Mouse (Mus musculus): ENCODE results near the gene Cdkn2aip. TPM values are rescaled to one million over a fixed set of nuclear protein-coding genes. Genes with fewer than 3 reads are reported as not detected.

The Cdkn2aip gene
- total and polyA plus RNA-seq, 3 experiments, result 11.0 to 26.0 (median 12.9) TPM

DNA sequence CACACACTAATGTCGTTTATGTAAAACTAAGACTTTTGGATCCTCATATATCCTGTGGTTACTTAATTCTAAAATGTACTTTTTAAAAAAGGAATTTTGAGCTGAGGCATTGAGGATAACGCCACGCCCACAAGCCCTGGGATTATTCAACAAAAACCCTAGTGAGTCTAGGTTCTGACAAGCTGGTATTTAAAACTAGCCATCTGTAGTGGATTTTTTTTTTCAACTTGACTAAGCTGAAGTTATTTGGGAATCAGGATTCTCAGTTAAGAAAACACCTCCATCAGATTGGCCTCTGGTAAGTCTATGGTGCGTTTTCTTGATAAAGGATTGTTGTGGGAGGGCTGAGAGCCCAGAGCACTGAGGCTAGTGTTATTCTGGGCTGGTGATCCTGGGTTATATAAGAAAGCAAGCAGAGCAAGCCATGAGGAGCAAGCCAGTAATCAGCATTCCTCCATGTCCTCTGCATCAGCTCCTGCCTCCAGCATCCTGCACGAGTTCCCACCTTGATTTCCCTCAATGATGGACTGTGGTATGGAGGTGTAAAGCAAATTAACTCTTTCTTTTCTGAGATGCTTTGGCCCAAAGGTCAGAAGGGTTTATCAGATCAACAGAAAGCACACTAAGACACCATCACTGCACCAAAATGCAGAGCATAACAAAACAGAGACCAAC, 18.2 kb downstream of the Cdkn2aip start:
- no peak for DNase-seq

DNA sequence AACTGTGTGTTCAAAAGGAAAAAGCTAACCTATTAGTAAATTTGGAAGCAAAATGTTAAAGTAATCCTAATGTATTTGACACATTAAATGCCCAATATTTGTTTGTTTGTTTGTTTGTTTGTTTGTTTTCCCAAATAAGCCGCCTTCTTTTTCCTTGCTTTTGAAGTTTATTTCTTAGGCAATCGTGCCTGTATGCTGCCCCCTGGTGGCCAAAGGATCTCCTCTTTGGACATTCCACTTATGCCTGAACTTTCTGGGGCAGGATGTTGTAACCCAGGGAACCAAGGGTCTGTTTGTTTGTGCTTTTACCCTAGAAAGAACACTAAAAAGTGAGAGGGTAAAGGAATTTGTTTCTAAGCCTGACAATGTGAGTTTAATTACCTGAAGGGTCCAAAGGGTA, 20.6 kb downstream of the Cdkn2aip start:
- DNase-seq, result peak; percentile 71

DNA sequence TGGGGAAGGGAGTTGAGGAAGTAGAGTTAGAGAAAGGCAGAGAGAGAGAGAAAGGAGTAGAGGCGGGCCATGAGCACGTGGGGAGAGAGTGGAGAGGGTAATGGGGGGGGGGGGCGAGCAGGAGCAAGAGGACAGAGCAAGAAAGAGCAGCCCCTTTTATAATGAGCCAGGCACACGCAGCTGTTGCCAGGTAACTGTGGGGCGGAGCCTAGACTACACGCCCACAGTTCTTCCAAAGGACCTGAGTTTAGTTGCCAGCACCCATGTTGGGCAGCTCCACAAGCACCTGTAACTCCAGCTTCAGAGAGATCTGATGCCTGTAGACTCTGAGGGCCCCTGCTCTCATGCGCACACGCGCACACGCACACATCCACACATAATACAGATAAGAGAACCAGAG, 21.9 kb downstream of the Cdkn2aip start:
- DNase-seq, result no peak

DNA sequence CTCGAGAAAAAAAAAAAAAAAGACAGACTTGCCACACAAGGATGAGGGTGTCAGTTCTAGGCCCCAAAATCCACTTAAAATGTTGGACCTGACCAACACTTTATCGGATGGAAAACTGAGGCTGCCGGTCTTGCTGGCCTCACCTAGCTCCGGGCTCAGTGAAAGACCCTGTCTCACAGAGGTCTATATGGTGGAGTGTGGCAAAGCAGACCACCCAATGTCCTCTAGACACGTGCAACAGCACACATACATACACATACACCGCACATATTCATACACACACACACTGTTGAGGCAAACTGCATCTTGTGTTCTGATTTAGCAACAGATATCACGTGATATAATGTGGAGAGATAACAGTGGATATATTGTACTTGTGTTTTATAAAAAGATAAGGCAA, 22.4 kb downstream of the Cdkn2aip start:
- no peak for DNase-seq

DNA sequence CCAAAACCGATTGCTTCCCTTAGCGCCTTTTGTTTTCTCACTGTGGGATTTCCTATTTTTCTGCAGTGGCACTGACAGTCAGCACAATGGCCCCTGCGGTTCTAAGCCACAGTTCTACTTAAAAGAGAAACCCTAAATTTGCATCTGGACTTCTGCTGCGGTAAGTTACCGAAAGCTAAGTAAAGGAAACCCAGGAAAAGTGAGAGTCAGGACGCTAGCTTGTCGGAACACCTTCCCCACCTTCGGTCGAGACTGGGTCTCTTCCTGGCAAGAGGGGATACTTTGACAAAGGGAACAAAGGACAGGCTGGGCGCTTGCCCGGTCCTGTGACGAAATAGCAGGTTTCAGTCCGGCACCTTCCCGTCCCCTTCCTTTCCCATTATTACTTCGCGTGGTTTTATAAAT, 23.1 kb downstream of the Cdkn2aip start:
- peak; percentile 55 for DNase-seq

DNA sequence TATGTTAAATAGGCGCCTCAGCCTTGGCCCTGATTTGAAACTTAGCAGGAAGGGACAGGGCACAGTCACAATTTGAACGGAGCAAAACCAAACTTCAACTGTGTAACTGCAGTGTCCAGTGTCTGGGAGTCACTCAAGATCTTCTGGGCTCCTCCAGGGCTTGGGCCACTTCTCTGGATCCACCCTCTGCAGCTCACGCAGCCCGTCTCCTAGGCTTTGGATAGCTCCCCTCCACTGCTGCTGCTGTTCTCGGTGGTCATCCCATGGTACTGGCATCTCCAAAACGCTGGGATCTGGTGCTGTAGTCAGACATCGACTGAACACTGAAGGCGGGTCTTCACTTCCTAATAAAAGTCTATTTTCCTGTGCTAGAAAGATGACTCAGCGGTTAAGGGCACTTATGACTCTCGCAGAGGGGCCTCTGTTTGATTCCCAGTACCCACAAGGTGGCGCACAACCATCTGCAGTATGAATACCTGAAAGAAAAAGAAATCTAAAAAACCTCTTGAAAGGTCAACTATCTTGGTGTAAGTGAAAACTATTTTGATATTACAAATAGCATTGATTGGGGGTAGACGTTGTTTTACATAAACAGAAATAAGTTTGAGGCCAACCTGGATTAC, 23.9 kb downstream of the Cdkn2aip start:
- DNase-seq, result no peak

DNA sequence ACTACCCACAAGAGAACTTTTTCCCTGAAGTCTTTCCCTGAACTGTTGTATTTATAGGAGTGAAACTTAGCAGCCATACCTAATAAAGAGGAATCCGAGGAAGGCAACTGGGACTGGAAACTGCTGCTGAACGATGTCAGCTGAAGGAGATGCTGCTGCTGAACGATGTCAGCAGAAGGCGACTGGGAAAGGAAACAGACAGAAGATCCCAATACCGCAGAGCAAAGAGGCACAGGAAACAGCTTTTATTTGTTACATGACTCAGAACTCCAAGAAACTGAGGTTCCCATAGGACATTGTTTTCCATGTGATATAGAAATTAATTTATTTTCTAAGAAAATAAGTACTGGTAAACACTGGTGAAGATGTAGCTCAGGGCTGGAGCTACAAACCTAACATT, 29.3 kb downstream of the Cdkn2aip start:
- DNase-seq, result no peak

DNA sequence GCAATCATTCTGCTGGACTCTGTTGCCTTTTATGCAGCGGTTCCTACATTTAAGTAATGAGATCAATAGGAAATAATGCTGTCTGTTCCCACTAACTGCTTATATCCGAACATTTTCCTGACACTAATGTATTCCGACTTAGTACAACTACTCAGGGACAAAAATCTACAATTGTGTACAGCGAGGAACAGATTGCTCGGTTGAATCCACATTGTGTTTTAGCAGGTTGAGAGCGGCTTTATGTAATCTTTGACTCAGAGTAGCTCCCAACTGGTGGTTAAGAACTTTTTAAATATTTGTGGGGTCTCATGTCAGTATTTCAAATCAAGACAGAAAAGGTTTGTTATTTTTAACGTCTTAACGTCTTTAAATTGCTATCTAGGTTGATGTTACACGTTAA, 29.7 kb downstream of the Cdkn2aip start:
- DNase-seq, result no peak

DNA sequence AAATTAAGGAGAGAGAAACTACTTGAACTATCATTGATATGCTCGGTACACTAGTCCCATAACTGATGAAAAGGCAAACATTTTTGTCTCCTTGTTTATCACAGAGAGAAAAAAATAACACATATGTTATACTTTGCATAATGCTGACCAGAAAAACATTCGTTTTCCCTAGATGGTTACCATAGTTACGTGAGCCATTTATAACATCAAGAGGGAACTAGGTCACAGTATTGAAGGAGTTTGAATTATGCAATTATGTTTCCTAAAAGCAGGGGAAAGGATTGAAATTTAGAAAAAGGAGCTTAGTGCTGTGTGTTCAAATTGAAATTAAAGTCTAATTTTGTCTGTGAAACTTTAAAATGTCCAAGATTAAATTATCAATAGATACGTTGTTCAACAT, 33.4 kb downstream of the Cdkn2aip start:
- no peak for DNase-seq

DNA sequence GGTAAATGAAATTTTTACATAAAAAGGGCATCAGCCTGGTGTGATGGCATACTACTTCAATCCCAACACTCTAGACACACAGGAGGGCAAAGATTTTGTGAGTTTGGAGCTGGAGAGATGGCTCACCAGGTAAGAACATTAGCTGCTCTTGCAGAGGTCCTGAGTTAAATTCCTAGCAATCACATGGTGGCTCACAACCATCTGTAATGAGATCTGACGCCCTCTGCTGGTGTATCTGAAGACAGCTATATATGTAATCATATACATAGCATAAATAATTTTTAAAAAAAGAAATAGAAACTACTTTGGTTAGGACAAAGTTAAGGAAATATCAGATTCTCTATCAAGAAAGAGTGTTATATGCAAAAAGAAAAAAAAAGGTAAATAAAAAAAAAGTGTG, 34.1 kb downstream of the Cdkn2aip start:
- no peak for DNase-seq

DNA sequence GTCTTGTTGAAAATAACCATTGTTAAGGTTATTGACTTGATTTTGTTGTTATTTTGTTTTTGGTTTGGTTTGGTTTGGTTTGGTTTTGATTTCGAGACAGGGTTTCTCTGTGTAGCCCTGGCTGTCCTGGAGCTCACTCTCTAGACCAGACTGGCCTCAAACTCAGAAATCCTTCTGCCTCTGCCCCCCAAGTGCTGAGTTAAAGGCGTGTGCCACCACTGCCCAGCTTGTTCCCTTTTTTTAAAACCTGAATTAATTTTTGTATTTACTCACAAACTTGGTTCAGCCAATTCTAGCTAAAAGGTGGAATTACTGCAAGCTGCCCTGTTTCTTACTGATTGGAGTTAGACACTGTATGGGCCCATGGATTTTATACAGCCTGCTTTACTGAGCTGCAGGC, 37.1 kb downstream of the Cdkn2aip start:
- DNase-seq, result no peak

DNA sequence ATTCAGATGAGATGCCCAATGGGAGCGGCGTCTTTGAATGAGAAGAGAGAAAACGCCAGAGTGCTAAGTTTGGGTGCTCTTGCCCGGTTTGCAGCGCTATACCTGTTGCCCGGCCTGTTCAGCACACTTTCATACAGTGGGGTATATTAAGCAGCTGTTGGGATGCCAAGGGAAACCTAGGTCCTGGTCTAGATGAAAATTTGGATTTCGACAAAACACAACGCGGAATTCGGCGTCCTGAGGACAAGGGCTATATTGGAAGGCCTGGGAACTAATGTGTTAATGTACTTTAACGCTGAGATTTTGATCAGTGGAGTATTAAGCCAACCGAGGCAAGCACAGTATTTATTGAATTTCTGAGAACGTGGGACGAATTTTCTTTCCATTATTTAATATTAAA, 37.5 kb downstream of the Cdkn2aip start:
- no peak for DNase-seq

DNA sequence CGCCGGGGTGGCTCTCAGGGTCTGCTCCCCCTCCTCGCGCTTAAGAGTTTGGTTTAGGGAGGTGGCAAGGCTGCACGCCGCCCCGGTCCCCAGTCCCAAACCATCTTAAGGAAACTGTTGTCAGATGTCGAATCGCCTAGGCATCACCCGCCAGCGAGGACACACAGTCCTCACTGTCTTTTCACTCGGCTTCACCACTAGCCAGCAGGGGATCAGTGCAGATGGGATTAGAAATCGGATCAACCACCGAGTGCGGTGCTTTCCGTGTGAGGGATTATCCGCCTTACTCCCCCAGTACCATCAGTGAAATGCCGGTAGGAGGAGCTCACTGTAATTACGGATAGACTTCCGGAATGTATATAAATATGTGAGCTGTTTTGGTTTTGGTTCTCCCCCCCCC, 37.9 kb downstream of the Cdkn2aip start:
- no peak for DNase-seq

DNA sequence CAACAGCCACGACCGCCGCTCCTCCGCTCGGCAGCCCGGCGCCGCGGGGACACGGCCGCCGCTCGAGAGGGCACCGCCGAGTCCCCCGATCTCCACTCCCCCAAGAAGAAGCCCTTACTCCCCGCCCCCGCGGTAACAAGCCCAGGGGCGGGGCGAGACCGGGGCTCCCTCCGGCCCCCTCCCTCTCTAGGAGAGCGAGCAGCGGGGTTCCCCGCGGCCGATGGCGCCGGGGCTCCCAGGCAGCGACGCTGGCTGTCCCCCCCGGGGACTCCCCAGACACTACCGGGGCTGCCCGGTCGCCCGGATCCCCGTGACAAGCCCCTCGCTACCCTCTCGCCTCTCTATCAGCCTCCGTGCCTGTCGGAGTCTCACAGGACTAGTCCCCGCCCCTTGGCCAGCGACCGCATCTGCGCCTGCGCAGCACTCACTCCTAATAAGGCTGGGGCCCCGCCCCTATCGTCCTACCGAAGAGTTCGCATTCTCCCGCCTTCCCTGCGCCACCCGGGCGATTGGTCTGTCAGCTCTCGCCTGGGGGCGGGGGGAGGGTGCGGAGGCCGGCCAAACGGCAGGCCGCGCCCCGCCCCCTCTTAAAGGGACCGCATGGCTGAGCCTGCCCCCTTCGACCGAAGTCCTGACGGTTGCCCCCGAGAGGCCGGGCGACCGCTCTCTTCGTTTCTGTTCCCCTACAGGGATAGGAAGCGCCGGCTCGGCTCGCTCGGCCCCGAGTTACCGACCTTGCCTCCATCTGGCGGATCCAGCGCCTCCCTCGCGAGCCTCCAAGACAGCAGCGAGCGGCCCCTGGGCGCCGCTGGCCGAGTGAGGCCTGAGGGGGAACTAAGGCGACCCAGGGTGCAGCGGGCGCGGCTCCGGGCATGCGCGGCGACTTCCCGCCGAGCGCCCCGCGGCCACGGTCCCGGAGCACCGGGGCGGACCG, 38.7 kb downstream of the Cdkn2aip start, which contains the start of gene Ing2:
TSS of gene Ing2 (minus strand) at position 780 of the 934 bp plus-strand sequence.
- peak; percentile 100 for DNase-seq

DNA sequence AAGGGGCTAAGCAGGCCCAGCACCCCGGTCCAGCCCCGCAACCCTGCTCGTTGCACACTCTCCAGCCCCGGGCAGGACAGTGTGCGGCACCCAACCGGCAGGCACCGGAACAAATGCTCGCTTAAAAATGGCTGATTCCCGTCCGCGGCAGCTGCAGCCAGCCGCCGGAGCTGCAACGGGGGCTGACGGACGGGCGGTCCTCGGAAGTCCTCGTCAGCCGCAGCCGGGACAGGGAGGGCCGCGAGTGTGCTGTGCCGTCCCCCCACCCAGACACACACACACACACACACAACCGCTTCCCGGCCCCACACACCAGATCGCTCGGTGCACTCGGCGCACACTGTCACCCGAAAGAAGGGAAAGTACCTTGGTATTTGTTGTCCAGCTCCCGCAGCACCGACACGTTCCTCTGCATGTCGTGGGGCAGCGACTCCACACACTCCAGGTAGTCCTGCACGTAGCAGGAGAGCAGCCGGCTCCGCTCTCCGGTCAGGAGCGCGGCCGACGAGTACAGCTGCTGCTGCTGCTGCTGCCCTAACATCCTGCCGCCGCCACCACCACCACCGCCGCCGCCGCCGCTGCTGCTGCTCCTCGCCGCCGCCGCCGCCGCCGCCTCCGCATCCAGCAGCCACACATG, 39.5 kb downstream of the Cdkn2aip start:
- DNase-seq, result no peak

DNA sequence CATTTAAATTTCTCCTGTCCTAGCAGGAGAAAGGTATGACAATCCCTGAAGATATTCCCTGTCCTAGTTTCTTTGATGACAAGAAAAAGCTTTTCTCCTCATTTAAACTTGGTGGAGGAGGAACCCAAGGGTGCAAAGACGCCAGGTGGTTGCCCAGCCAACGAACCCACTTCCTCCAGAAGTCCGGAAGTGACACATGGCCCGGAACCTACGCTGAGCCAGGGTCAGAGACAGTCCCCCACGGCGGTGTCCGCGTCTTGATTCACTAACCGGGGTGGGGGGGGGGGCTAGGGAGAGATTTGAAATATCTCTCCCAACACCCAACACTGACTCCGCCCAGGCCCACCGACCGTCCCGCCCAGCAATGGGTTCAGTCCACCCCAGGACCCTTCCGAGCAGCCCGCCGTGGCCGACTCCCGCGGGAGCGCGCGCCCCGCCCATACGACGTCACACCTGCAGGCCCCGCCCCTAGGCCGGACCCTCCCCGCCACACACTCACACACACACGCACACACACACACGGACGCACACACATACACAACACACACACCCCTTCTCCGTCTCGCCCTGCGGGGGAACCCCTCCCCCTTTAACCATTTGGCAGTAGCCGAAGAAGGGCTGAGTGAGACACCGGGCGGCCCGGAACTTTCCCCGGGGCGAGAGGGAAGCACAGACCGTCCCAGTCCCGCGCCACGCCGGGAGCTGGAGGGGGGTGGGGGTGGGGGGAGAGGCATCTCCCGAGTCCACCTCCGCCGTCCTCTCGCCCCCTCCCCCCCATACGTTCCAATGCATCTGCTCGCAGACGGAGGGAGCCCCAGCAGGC, 40.2 kb downstream of the Cdkn2aip start:
- peak; percentile 95 for DNase-seq

DNA sequence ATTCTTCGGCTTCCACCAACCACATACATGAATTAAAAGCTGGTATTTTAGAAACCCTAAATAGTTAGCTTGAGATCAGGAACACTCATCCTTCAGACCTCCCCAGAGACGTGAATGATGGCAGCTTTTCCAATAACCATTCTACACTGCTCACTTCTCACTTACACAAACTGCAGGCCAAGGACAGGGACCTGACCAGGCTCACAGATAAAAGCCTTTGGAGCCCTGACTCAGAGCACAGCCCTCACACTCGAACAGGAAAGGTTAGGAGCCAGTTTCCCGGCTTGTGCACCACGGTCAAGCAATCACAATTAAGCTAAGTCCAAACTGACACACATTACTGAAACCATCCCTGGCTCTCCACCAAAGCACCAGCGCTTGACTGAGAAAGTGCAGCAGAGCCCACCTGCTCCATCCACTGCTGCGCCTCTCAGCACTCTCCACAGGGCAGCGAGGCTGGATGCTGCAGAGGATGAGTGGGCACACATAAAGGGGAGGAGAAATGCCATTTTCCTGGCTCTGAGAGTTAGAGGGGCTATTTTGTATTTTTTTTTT, 49.4 kb downstream of the Cdkn2aip start:
- DNase-seq, result peak; percentile 72

DNA sequence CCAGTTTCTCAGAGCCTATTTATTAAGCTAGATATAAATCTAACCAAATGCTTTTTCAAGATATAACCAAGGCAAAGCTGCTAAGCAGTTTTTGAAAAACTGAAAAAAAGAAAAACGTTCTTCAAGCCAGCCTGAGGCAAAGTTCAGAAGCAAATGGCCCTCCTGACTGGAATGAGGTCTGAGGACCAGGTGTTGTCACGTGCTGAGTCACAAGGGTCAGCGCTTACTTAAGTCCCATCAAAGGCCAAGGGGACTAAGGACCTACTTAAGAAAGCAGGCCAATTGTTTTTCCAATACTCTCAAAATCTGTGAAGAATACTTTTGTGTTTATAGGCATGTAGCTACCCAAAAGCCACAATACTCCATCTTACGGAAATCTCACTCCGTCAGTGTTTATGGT, 50.5 kb downstream of the Cdkn2aip start:
- no peak for DNase-seq

DNA sequence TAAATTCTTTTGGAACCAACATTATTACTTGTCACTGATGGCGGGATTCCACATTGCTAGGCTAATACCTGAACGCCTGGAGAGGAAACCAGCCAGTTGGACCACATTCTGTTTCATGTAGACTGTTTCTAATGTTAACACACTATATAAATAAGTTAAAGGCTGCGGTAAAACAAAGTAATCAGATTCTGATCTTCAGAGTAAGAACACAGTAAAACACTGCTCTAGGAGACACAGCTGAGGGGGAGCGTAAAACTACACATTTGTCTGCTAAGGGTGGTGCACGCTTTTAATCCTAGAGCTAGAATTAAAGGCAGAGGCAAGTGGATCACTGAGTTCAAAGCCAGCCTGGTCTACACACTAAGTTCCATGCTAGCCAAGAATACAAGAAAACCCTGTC, 51.0 kb downstream of the Cdkn2aip start:
- DNase-seq, result no peak

DNA sequence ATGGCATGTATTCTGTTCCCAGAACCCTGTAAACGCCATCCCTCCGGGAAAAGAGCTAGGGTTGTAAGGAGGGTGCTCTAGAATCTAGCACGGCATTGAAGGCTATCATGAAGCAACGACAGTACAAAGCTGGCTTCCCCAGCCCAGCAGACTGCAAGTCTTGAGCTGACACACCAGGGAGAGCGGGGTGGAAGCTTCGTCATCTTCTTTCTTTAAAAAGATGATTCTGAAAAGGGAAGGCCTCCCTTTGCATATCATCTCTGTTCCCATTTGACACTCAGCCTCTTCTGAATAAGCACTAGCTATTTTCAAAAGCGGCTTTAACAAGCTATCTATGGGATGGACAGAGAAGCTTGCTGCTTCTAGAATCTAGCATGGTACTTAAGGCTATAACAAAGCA, 53.3 kb downstream of the Cdkn2aip start:
- no peak for DNase-seq

DNA sequence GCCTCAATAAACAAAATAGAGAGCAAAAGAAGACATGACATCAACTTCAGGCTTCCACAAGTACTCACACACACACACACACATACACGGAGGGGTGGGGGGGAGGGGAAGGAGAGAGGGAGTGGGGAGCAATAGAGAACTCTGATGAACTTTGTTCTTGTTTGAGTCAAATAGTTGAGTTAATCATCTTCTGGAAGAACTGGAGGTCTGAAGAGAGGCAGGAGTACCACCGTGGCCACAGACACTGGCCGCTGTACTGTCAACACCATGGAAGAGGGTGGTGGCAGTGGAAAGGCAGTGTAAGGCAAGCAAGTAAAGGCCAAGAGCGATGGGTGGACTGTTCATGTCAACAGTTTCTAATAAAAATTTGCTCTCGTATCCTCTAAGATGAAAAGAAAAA, 54.3 kb downstream of the Cdkn2aip start:
- DNase-seq, result no peak

Measured in adrenal gland, adult 2 months (tissue).